Mouse (Mus musculus): Measurements from ENCODE around the gene Myt1l. TPM values are rescaled to one million over a fixed set of nuclear protein-coding genes. Genes with fewer than 3 reads are reported as not detected.

The Myt1l gene
- polyA plus RNA-seq, 1 experiment = 369 TPM

GRCm38 (mm10) chr12:29555718-29556117 lies 27.5 kb downstream of the Myt1l start:
- peak overlapping the region; percentile 26; the same call in 1 of the 2 replicates for H3K27ac ChIP-seq (ENCODE audit: insufficient read depth, low read depth, low read length)
- H3K4me3 ChIP-seq (ENCODE audit: insufficient read depth, low read depth, low read length) = no peak overlapping the region
- WGBS = 39% methylated on average over 4 of the region's 4 CpGs
- TF ChIP-seq POLR2A (IDR thresholded peaks at IDR 0.05; ENCODE audit: insufficient read depth, low read depth, low read length) (no peak), CTCF (IDR thresholded peaks at IDR 0.05; ENCODE audit: insufficient read depth, low read depth, low read length) (no peak)
- peaks cover 24% of the 10 kb centered on the region for H3K4me1 ChIP-seq (ENCODE audit: control insufficient read depth, insufficient read depth, low read length)

- 0 out of 2 replicates have a peak overlapping the region, but pooled peaks have one; percentile 2 for H3K27ac ChIP-seq (ENCODE audit: insufficient read depth, low read depth, low read length)
- no peak overlapping the region for H3K4me3 ChIP-seq (ENCODE audit: insufficient read depth, low read depth, low read length)
- WGBS = 41% methylated on average over 3 of the region's 3 CpGs
- H3K4me1 ChIP-seq (ENCODE audit: control insufficient read depth, insufficient read depth, low read length) = peaks cover 28% of the 10 kb centered on the region
- no peak for TF ChIP-seq POLR2A (IDR thresholded peaks at IDR 0.05; ENCODE audit: insufficient read depth, low read depth, low read length)
- no peak for TF ChIP-seq CTCF (IDR thresholded peaks at IDR 0.05; ENCODE audit: insufficient read depth, low read depth, low read length)
Observed at GRCm38 (mm10) chr12:29556408-29556807, 28.2 kb downstream of the Myt1l start.

GRCm38 (mm10) chr12:29556901-29557300 lies 28.7 kb downstream of the Myt1l start:
- WGBS = 31% methylated on average over 6 of the region's 6 CpGs
- TF ChIP-seq POLR2A (IDR thresholded peaks at IDR 0.05; ENCODE audit: insufficient read depth, low read depth, low read length) (no peak), CTCF (IDR thresholded peaks at IDR 0.05; ENCODE audit: insufficient read depth, low read depth, low read length) (no peak)
- peak overlapping the region; percentile 2; the same call in 1 of the 2 replicates for H3K27ac ChIP-seq (ENCODE audit: insufficient read depth, low read depth, low read length)
- no peak overlapping the region for H3K4me3 ChIP-seq (ENCODE audit: insufficient read depth, low read depth, low read length)
- peaks cover 28% of the 10 kb centered on the region for H3K4me1 ChIP-seq (ENCODE audit: control insufficient read depth, insufficient read depth, low read length)

GRCm38 (mm10) chr12:29559769-29560168 lies 31.6 kb downstream of the Myt1l start:
- Histone ChIP-seq H3K27ac (ENCODE audit: insufficient read depth, low read depth, low read length) (no peak overlapping the region), H3K4me3 (ENCODE audit: insufficient read depth, low read depth, low read length) (no peak overlapping the region), H3K4me1 (ENCODE audit: control insufficient read depth, insufficient read depth, low read length) (peaks cover 28% of the 10 kb centered on the region)
- TF ChIP-seq CTCF (IDR thresholded peaks at IDR 0.05; ENCODE audit: insufficient read depth, low read depth, low read length) = no peak
- TF ChIP-seq POLR2A (IDR thresholded peaks at IDR 0.05; ENCODE audit: insufficient read depth, low read depth, low read length) = no peak
- 40% methylated on average over 5 of the region's 5 CpGs for WGBS

- Histone ChIP-seq H3K27ac (ENCODE audit: insufficient read depth, low read depth, low read length) (no peak overlapping the region), H3K4me3 (ENCODE audit: insufficient read depth, low read depth, low read length) (no peak overlapping the region), H3K4me1 (ENCODE audit: control insufficient read depth, insufficient read depth, low read length) (peaks cover 23% of the 10 kb centered on the region)
- TF ChIP-seq POLR2A (IDR thresholded peaks at IDR 0.05; ENCODE audit: insufficient read depth, low read depth, low read length) (no peak), CTCF (IDR thresholded peaks at IDR 0.05; ENCODE audit: insufficient read depth, low read depth, low read length) (peak; percentile 40)
- WGBS = 84% methylated on average over 2 of the region's 2 CpGs
Observed at GRCm38 (mm10) chr12:29561222-29561621, 33.0 kb downstream of the Myt1l start.

GRCm38 (mm10) chr12:29569311-29569710 lies 41.1 kb downstream of the Myt1l start:
- H3K27ac ChIP-seq (ENCODE audit: insufficient read depth, low read depth, low read length) = no peak overlapping the region
- TF ChIP-seq CTCF (IDR thresholded peaks at IDR 0.05; ENCODE audit: insufficient read depth, low read depth, low read length) = no peak
- no peak for TF ChIP-seq POLR2A (IDR thresholded peaks at IDR 0.05; ENCODE audit: insufficient read depth, low read depth, low read length)
- 65% methylated on average over 7 of the region's 7 CpGs for WGBS
- H3K4me3 ChIP-seq (ENCODE audit: insufficient read depth, low read depth, low read length) = no peak overlapping the region
- peaks cover 6% of the 10 kb centered on the region for H3K4me1 ChIP-seq (ENCODE audit: control insufficient read depth, insufficient read depth, low read length)

- peaks cover 6% of the 10 kb centered on the region for H3K4me1 ChIP-seq (ENCODE audit: control insufficient read depth, insufficient read depth, low read length)
- WGBS = 70% methylated on average over 6 of the region's 6 CpGs
- H3K4me3 ChIP-seq (ENCODE audit: insufficient read depth, low read depth, low read length) = no peak overlapping the region
- peak overlapping the region; percentile 11; the same call in 1 of the 2 replicates for H3K27ac ChIP-seq (ENCODE audit: insufficient read depth, low read depth, low read length)
- TF ChIP-seq POLR2A (IDR thresholded peaks at IDR 0.05; ENCODE audit: insufficient read depth, low read depth, low read length) (no peak), CTCF (IDR thresholded peaks at IDR 0.05; ENCODE audit: insufficient read depth, low read depth, low read length) (no peak)
Observed at GRCm38 (mm10) chr12:29570351-29570750, 42.2 kb downstream of the Myt1l start.

GRCm38 (mm10) chr12:29571613-29572012 lies 43.4 kb downstream of the Myt1l start:
- Histone ChIP-seq H3K27ac (ENCODE audit: insufficient read depth, low read depth, low read length) (no peak overlapping the region), H3K4me1 (ENCODE audit: control insufficient read depth, insufficient read depth, low read length) (peaks cover 6% of the 10 kb centered on the region), H3K4me3 (ENCODE audit: insufficient read depth, low read depth, low read length) (no peak overlapping the region)
- 51% methylated on average over 5 of the region's 5 CpGs for WGBS
- TF ChIP-seq CTCF (IDR thresholded peaks at IDR 0.05; ENCODE audit: insufficient read depth, low read depth, low read length) = no peak
- TF ChIP-seq POLR2A (IDR thresholded peaks at IDR 0.05; ENCODE audit: insufficient read depth, low read depth, low read length) = no peak

GRCm38 (mm10) chr12:29593787-29594186 lies 65.6 kb downstream of the Myt1l start:
- no peaks in the 10 kb centered on the region for H3K4me1 ChIP-seq (ENCODE audit: control insufficient read depth, insufficient read depth, low read length)
- WGBS = 83% methylated on average over 1 of the region's 1 CpGs

GRCm38 (mm10) chr12:29599916-29600315 lies 71.7 kb downstream of the Myt1l start:
- Histone ChIP-seq H3K4me1 (ENCODE audit: control insufficient read depth, insufficient read depth, low read length) (no peaks in the 10 kb centered on the region), H3K4me3 (ENCODE audit: insufficient read depth, low read depth, low read length) (no peak overlapping the region), H3K27ac (ENCODE audit: insufficient read depth, low read depth, low read length) (no peak overlapping the region)
- TF ChIP-seq POLR2A (IDR thresholded peaks at IDR 0.05; ENCODE audit: insufficient read depth, low read depth, low read length) (no peak), CTCF (IDR thresholded peaks at IDR 0.05; ENCODE audit: insufficient read depth, low read depth, low read length) (peak; percentile 24; the same call in 1 of the 2 replicates)
- WGBS = 40% methylated on average over 6 of the region's 6 CpGs

More at GRCm38 (mm10) chr12:29593787-29594186, 65.6 kb downstream of the Myt1l start:
- no peak overlapping the region for H3K27ac ChIP-seq (ENCODE audit: insufficient read depth, low read depth, low read length)
- TF ChIP-seq CTCF (IDR thresholded peaks at IDR 0.05; ENCODE audit: insufficient read depth, low read depth, low read length) (no peak), POLR2A (IDR thresholded peaks at IDR 0.05; ENCODE audit: insufficient read depth, low read depth, low read length) (no peak)
- no peak overlapping the region for H3K4me3 ChIP-seq (ENCODE audit: insufficient read depth, low read depth, low read length)
